Mouse (Mus musculus): ENCODE data around the gene Hist1h2bl.

DNA sequence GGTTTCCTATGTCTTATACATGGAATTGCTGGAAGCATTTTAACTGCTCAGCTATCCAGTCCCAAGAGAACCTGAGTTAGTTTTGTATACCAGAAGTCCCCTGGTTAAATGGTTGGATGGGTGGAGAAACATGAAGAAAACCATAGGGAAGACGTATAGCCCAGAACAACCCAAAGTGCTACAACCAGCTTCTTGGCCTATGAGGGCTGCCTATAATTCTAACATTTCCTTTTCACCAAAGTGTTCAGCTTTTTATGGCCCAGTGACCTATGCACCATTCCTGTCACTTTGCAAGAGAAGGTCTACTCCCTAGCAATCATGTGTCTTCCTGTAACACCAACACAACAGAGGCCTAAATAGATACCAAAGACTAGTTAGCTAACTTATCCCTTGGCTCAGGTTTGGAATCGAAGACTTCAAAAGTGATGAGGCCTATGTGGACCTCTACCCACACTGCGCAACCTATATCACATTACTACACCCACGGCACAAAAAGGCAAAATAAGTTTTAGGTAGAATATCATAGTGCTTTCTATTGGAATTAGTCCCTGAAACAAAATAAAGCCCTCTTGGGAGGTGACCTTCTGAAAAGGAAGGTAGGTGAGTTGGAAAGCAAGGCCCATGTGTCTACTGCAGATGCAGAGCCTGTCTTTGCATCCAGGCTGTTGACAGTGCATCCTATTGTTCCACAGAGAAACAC, 2.6 kb upstream of the Hist1h2bl start:
- TF ChIP-seq EP300 (optimal IDR thresholded peaks at IDR 0.05) (no peak), CTCF (IDR thresholded peaks at IDR 0.05; ENCODE audit: low read depth) (no peak)
